Mouse (Mus musculus) thymus, adult 2 months (tissue): ENCODE measurements around the gene Spint5.

Experiments
- CTCF ChIP-seq: fragments of 200-500 bp; IDR thresholded peaks from 2 replicates; pipeline ENCODE4 v1.5.1; 2012; ENCODE audit warnings: mild to moderate bottlenecking, control low read depth, low read length, moderate library complexity, borderline replicate concordance; ENCODE audit not compliant: control insufficient read depth, poor library complexity, insufficient read depth; ENCODE audit errors: extremely low read depth
- POLR2A ChIP-seq: fragments of 200-500 bp; IDR thresholded peaks from 2 replicates; pipeline ENCODE4 v1.6.1; 2012; ENCODE audit warnings: mild to moderate bottlenecking, low read length, control low read depth, moderate library complexity; ENCODE audit not compliant: control insufficient read depth, poor library complexity, insufficient read depth; ENCODE audit errors: extremely low read depth

- TF ChIP-seq POLR2A: no peak
- no peak for TF ChIP-seq CTCF
Measured at GRCm38 (mm10) chr2:164748991-164749390, 33.9 kb downstream of the Spint5 start.
